Mouse (Mus musculus): Measurements from ENCODE around the gene Klk1b3.
"Not testable (repeated sequence)": the region's sequence is repeated elsewhere in the genome, so short reads cannot be mapped to it uniquely, and the experiment has no call there.

DNA sequence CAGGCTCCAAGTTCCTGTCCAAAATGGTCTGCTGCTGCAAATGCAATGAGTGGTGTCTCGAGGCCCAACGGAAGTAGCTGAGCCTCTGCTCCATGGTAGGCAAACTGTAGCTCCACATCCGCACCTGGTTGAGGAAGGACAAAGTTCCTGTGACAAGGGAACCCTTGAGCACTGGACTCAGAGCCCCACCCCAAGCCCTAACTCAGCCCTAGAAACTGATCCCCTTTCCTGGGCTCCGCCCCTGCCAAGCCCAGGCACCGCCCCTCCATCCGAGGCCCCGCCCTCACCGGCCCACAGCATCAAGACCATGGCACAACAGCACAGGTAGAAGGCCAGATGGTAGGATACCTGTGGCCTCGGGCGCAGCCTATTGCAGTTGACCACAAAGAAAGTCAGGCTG, 23.6 kb downstream of the Klk1b3 start:
- not testable (repeated sequence) for TF ChIP-seq EP300, POLR2A (IDR thresholded peaks at IDR 0.05; ENCODE audit: insufficient read depth, low read depth, low read length)
